Mouse (Mus musculus) heart, embryonic 11.5 days (tissue): ENCODE data around the gene Zfp867. TPM values are rescaled to one million over a fixed set of nuclear protein-coding genes. Genes with fewer than 3 reads are reported as not detected.

ENCODE experiments used
- ATAC-seq: fragments of 200-750 bp; cut with Nextera tagmentation; replicated peaks from 2 replicates; pipeline ENCODE4 v1.8.0; 2017; ENCODE audit warnings: moderate library complexity; ENCODE audit not compliant: insufficient number of reproducible peaks, low FRiP score, low TSS enrichment
- H3K27ac ChIP-seq: fragments of 300-500 bp; sonication (generic); 2 replicates; pipeline ENCODE4 v1.5.1; 2014; ENCODE audit warnings: mild to moderate bottlenecking, low read depth, low read length
- H3K27me3 ChIP-seq: fragments of 300-500 bp; sonication (generic); 2 replicates; pipeline ENCODE4 v1.6.1; 2014; ENCODE audit warnings: mild to moderate bottlenecking, low read length, mixed read lengths; ENCODE audit not compliant: control insufficient read depth, insufficient read depth
- H3K36me3 ChIP-seq: fragments of 300-500 bp; sonication (generic); 2 replicates; pipeline ENCODE4 v1.6.1; 2014; ENCODE audit warnings: mild to moderate bottlenecking, low read length, moderate library complexity, mixed read lengths; ENCODE audit not compliant: control insufficient read depth, insufficient read depth
- H3K4me1 ChIP-seq: fragments of 300-500 bp; sonication (generic); 2 replicates; pipeline ENCODE4 v1.6.1; 2014; ENCODE audit warnings: low read length; ENCODE audit not compliant: control insufficient read depth, insufficient read depth
- H3K4me2 ChIP-seq: fragments of 300-500 bp; sonication (generic); 2 replicates; pipeline ENCODE4 v1.6.1; 2014; ENCODE audit warnings: mild to moderate bottlenecking, moderate library complexity
- H3K4me3 ChIP-seq: fragments of 300-500 bp; sonication (generic); 2 replicates; pipeline ENCODE4 v1.5.1; 2014; ENCODE audit warnings: low read depth, low read length
- H3K9ac ChIP-seq: fragments of 300-500 bp; sonication (generic); 2 replicates; pipeline ENCODE4 v1.6.1; 2014; ENCODE audit warnings: mild to moderate bottlenecking, low read depth, low read length, moderate library complexity
- H3K9me3 ChIP-seq: fragments of 300-500 bp; sonication (generic); replicated peaks from 2 replicates; pipeline ENCODE4 v1.6.1; 2016; ENCODE audit warnings: low read length; ENCODE audit not compliant: control insufficient read depth
- WGBS: fragments of 180-500 bp; shearing (Covaris S2); extraction: QIAGEN DNeasy Blood & Tissue Kit; methylation state at CpG from one replicate; pipeline ENCODE4 v1.1.7; 2014; ENCODE audit not compliant: insufficient replicate concordance; 5-methylcytosine and 5-hydroxymethylcytosine counted together
- polyA plus RNA-seq: library from polyadenylated mRNA; unstranded; fragments of >200 nt; fragmentation: Nextera tagmentation; extraction: Ambion mirVana; gene quantifications from 2 replicates; pipeline ENCODE4 v1.2.1, GENCODE M21; 2014

Zfp867 gene
- polyA plus RNA-seq, 1 experiment from 2014 or later = 6.2 TPM

DNA sequence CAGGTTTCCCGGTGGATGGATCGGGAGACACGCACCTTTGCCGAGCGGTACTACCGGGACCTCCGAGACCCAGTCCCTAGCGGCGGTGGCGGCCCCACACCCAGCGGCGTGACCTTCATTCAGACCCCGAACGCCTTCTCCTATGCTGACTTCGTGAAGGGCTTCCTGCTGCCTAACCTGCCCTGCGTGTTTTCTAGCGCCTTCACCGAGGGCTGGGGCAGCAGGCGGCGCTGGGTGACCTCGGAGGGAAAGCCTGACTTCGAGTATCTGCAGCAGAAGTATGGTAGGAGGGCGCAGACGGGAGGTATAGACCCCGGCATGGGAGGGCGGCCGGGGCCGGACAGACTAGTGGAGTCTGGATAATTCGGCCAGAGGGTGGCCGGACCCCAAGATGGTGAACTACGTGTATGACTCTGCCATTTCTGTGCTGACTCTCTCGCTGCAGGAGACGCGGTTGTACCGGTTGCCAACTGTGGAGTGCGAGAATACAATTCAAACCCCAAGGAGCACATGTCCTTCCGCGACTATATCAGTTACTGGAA, 22.0 kb downstream of the Zfp867 start:
- peaks cover 9% of the 10 kb centered on the region for H3K4me1 ChIP-seq
- no peaks in the 10 kb centered on the region for H3K9me3 ChIP-seq
- H3K4me2 ChIP-seq = peak overlapping the region; percentile 86
- H3K9ac ChIP-seq = peak overlapping the region; percentile 81
- peak overlapping the region; percentile 77 for H3K4me3 ChIP-seq
- peaks cover 9% of the 10 kb centered on the region for H3K36me3 ChIP-seq
- H3K27me3 ChIP-seq = no peaks in the 10 kb centered on the region
- peak overlapping the region; percentile 51; the same call in 1 of the 2 replicates for H3K27ac ChIP-seq
- WGBS = under 1% methylated on average over 38 of the region's 38 CpGs
- ATAC-seq = peak; percentile 63; the same call in 1 of the 2 replicates

GRCm38 (mm10) chr11:59449741-59450229, 22.5 kb downstream of the Zfp867 start, which contains the start of gene Jmjd4:
TSS of gene Jmjd4 (plus strand) at chr11:59450045.
- H3K4me2 ChIP-seq = peak within 1 kb of the TSS; percentile 86
- no peaks in the 10 kb centered on the region for H3K27me3 ChIP-seq
- peak within 1 kb of the TSS; percentile 51; the same call in 1 of the 2 replicates for H3K27ac ChIP-seq
- H3K9ac ChIP-seq = peak within 1 kb of the TSS; percentile 81
- peak; percentile 92 for ATAC-seq
- peaks cover 9% of the 10 kb centered on the region for H3K4me1 ChIP-seq
- peak within 1 kb of the TSS; percentile 77 for H3K4me3 ChIP-seq
- no peaks in the 10 kb centered on the region for H3K9me3 ChIP-seq
- 0% methylated on average over 36 of the region's 40 CpGs for WGBS
- H3K36me3 ChIP-seq = peaks cover 9% of the 10 kb centered on the region

- Histone ChIP-seq H3K4me3 (no peak overlapping the region), H3K27me3 (no peaks in the 10 kb centered on the region), H3K36me3 (peaks cover 1% of the 10 kb centered on the region), H3K4me1 (no peaks in the 10 kb centered on the region), H3K9ac (no peak overlapping the region), H3K9me3 (no peaks in the 10 kb centered on the region), H3K27ac (no peak overlapping the region), H3K4me2 (no peak overlapping the region)
- ATAC-seq = no peak
Measured at GRCm38 (mm10) chr11:59443102-59443501, 29.2 kb downstream of the Zfp867 start.

DNA sequence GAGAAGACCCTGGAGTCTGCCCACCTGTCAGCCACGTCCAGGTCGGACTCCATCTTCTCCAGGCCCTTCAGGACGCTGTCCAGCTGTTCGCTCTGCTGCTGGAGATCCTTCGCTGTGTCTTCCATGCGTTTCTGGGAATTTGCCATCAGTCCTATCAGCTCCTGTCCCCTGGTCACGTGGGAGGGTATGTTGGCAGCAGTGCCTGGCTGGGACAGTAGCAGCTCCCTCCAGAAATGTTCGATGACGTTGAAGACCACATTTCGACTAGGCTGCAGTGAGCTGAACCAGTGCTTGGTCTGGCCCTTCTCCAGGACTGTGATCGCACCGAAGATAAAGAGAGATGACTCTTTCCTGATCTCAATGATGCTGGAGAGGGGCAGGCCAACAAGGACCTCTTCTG, 34.3 kb downstream of the Zfp867 start:
- no peak overlapping the region for H3K27ac ChIP-seq
- H3K9ac ChIP-seq = no peak overlapping the region
- no peaks in the 10 kb centered on the region for H3K4me1 ChIP-seq
- ATAC-seq = no peak
- no peak overlapping the region for H3K4me2 ChIP-seq
- H3K27me3 ChIP-seq = no peaks in the 10 kb centered on the region
- no peak overlapping the region for H3K4me3 ChIP-seq
- 0 out of 2 replicates have a peak, but pooled peaks cover 2% of the 10 kb centered on the region for H3K9me3 ChIP-seq
- peaks cover 18% of the 10 kb centered on the region for H3K36me3 ChIP-seq
- 94% methylated on average over 12 of the region's 12 CpGs for WGBS

GRCm38 (mm10) chr11:59432261-59432660, 40.0 kb downstream of the Zfp867 start:
- no peak for ATAC-seq
- no peak overlapping the region for H3K4me2 ChIP-seq

GRCm38 (mm10) chr11:59429959-59430358, 42.3 kb downstream of the Zfp867 start:
- no peak overlapping the region for H3K9ac ChIP-seq
- 65% methylated on average over 1 of the region's 1 CpGs for WGBS
- H3K4me2 ChIP-seq = no peak overlapping the region
- no peak for ATAC-seq
- H3K27ac ChIP-seq = no peak overlapping the region
- H3K27me3 ChIP-seq = no peaks in the 10 kb centered on the region
- peaks cover 4% of the 10 kb centered on the region; the same call in 1 of the 2 replicates for H3K36me3 ChIP-seq
- H3K9me3 ChIP-seq = no peaks in the 10 kb centered on the region
- H3K4me3 ChIP-seq = no peak overlapping the region
- 0 out of 2 replicates have a peak, but pooled peaks cover 3% of the 10 kb centered on the region for H3K4me1 ChIP-seq

More at GRCm38 (mm10) chr11:59432261-59432660, 40.0 kb downstream of the Zfp867 start:
- Histone ChIP-seq H3K9ac (no peak overlapping the region), H3K4me3 (no peak overlapping the region), H3K27ac (no peak overlapping the region), H3K36me3 (peaks cover 8% of the 10 kb centered on the region), H3K27me3 (no peaks in the 10 kb centered on the region), H3K4me1 (no peaks in the 10 kb centered on the region), H3K9me3 (0 out of 2 replicates have a peak, but pooled peaks cover 2% of the 10 kb centered on the region)
- 72% methylated on average over 3 of the region's 3 CpGs for WGBS

- H3K4me3 ChIP-seq = no peak overlapping the region
- H3K9me3 ChIP-seq = no peaks in the 10 kb centered on the region
- no peak overlapping the region for H3K27ac ChIP-seq
- no peak overlapping the region for H3K9ac ChIP-seq
- no peaks in the 10 kb centered on the region for H3K27me3 ChIP-seq
- H3K36me3 ChIP-seq = peaks cover 4% of the 10 kb centered on the region; the same call in 1 of the 2 replicates
- no peak for ATAC-seq
- no peak overlapping the region for H3K4me2 ChIP-seq
- 0 out of 2 replicates have a peak, but pooled peaks cover 3% of the 10 kb centered on the region for H3K4me1 ChIP-seq
- 69% methylated on average over 9 of the region's 9 CpGs for WGBS
Measured at GRCm38 (mm10) chr11:59428057-59428660, 44.1 kb downstream of the Zfp867 start.

- Histone ChIP-seq H3K27me3 (no peaks in the 10 kb centered on the region), H3K27ac (no peak overlapping the region), H3K9me3 (no peaks in the 10 kb centered on the region), H3K9ac (no peak overlapping the region), H3K36me3 (peaks cover 4% of the 10 kb centered on the region; the same call in 1 of the 2 replicates), H3K4me1 (0 out of 2 replicates have a peak, but pooled peaks cover 6% of the 10 kb centered on the region), H3K4me2 (no peak overlapping the region), H3K4me3 (no peak overlapping the region)
- no peak for ATAC-seq
- WGBS = 53% methylated on average over 7 of the region's 7 CpGs
Measured at GRCm38 (mm10) chr11:59425671-59426101, 46.6 kb downstream of the Zfp867 start.
